Mouse (Mus musculus) adrenal gland (tissue): ENCODE data around the gene Tango6.
"Not testable (repeated sequence)": the region's sequence is repeated elsewhere in the genome, so short reads cannot be mapped to it uniquely, and the experiment has no call there.

Source experiments
- intact Hi-C: fragments of 180-260 bp; cut with DNase I; formaldehyde crosslinking; loops from one replicate; pipeline ENCODE4 v1.15.1; 2025

The Tango6 gene

GRCm38 (mm10) chr8:106742321-106742720 lies 59.5 kb downstream of the Tango6 start:
- intact Hi-C loops: no loop called here

- intact Hi-C loops: no loop called here
These were observed 60.5 kb downstream of the Tango6 start for GRCm38 (mm10) chr8:106743361-106743760.

GRCm38 (mm10) chr8:106753436-106753835 lies 70.6 kb downstream of the Tango6 start:
- intact Hi-C loops: no loop called here

- intact Hi-C loops: no loop called here
These were observed 78.4 kb downstream of the Tango6 start for GRCm38 (mm10) chr8:106761317-106761716.

GRCm38 (mm10) chr8:106761867-106762523 lies 79.1 kb downstream of the Tango6 start:
- intact Hi-C loops: no loop called here

- intact Hi-C loops: no loop called here
These were observed 81.7 kb downstream of the Tango6 start for GRCm38 (mm10) chr8:106764529-106764928.

- intact Hi-C loops: no loop called here
These were observed 82.7 kb downstream of the Tango6 start for GRCm38 (mm10) chr8:106765570-106765969.

GRCm38 (mm10) chr8:106766736-106767135 lies 83.9 kb downstream of the Tango6 start:
- intact Hi-C loops: no loop called here

- intact Hi-C loops: no loop called here
These were observed 86.4 kb downstream of the Tango6 start for GRCm38 (mm10) chr8:106769147-106769805.

- intact Hi-C loops: no loop called here
These were observed 87.8 kb downstream of the Tango6 start for GRCm38 (mm10) chr8:106770596-106771179.

- intact Hi-C loops: no loop called here
These were observed 89.2 kb downstream of the Tango6 start for GRCm38 (mm10) chr8:106772094-106772493.

GRCm38 (mm10) chr8:106772501-106772900 lies 89.6 kb downstream of the Tango6 start:
- intact Hi-C loops: no loop called here

- intact Hi-C loops: no loop called here
These were observed 91.9 kb downstream of the Tango6 start for GRCm38 (mm10) chr8:106774567-106775320.

- intact Hi-C loops: no loop called here
These were observed 106.8 kb downstream of the Tango6 start for GRCm38 (mm10) chr8:106789623-106790022.

GRCm38 (mm10) chr8:106794820-106795219 lies 112.0 kb downstream of the Tango6 start:
- intact Hi-C loops: no loop called here

GRCm38 (mm10) chr8:106799821-106800220 lies 117.0 kb downstream of the Tango6 start:
- intact Hi-C loops: no loop called here

- intact Hi-C loops: no loop called here
These were observed 118.4 kb downstream of the Tango6 start for GRCm38 (mm10) chr8:106801261-106801660.

GRCm38 (mm10) chr8:106802384-106803137 lies 119.7 kb downstream of the Tango6 start:
- intact Hi-C loops: not testable (repeated sequence)

- intact Hi-C loops: no loop called here
These were observed 123.0 kb downstream of the Tango6 start for GRCm38 (mm10) chr8:106805859-106806258.

GRCm38 (mm10) chr8:106807461-106807860 lies 124.6 kb downstream of the Tango6 start:
- intact Hi-C loops: no loop called here

GRCm38 (mm10) chr8:106809726-106810125 lies 126.9 kb downstream of the Tango6 start:
- intact Hi-C loops: no loop called here
